Mouse (Mus musculus): ENCODE data around the gene Myocd. TPM values are rescaled to one million over a fixed set of nuclear protein-coding genes. Genes with fewer than 3 reads are reported as not detected.

The Myocd gene
- total RNA-seq, 2 experiments from 2014 or later: 0.22 to 0.59 TPM

DNA sequence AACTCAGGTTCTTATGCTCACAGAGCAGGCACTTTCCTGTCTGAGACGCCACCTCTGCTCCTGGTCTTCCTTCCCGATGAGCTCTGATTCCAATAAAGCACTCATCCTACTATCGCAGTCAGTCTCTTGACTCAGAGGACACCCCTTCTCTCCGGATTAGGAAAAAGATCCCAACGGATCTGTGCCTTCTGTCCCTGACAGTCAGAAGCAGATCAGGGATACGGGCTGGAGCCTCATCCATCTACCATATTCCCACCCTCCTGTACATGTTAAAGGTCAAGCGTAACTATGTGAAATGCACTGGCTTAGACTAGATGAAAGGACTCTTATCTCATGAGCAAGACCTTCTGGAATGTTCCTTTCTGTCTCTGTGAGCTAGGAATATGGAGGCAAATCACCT is 121.3 kb downstream of the Myocd start:
- DNase-seq (ENCODE audit: extremely low spot score in 1 of 2, low spot score in 1 of 2): no peak

GRCm38 (mm10) chr11:65142838-65143417 is 126.9 kb downstream of the Myocd start:
- DNase-seq (ENCODE audit: extremely low spot score in 1 of 2, low spot score in 1 of 2): no peak

DNA sequence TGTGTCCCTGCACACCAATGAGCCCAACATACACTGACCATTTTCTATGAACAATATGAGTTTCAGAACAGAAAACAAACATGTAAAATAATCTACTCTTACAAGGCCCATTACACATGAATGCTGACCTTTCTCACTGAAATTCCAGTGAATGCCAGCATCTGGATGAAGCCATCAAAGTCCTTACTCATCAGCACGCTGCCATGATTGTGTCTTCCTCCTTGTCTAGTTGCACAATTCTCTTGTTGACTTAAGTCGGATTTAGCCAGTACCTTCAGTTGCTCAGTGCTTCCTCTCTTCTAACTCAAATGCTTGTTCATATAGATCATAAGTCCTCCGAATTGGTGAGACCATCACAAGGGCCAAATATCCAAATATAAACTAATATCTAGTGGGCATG is 130.8 kb downstream of the Myocd start:
- DNase-seq (ENCODE audit: extremely low spot score in 1 of 2, low spot score in 1 of 2): no peak

- no peak for DNase-seq (ENCODE audit: extremely low spot score in 1 of 2, low spot score in 1 of 2)
These were observed 132.6 kb downstream of the Myocd start for GRCm38 (mm10) chr11:65137145-65137652.

DNA sequence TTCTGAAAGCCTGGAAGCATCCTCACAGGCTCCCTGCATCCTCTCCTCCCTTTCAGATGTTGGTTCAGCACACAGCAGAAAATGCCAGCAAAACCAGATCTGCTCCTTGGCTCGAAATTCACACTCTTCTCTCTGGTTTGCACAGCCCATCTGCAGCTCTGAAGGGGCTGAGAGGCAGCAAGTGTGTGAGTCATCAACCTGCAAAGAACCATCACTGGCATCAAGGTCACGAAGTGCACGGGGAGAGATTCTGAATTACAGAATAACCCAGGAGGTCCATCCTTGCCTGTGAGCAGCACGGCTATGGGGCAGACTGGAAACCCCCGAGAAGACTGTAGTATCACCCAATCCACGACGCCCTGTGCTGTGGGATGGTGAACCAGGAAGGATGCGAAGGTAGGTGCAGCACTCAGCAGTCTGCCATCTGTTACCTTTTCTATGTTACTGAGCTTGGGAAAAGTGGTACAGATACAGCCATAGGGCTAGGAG is 134.5 kb downstream of the Myocd start:
- no peak for DNase-seq (ENCODE audit: extremely low spot score in 1 of 2, low spot score in 1 of 2)

DNA sequence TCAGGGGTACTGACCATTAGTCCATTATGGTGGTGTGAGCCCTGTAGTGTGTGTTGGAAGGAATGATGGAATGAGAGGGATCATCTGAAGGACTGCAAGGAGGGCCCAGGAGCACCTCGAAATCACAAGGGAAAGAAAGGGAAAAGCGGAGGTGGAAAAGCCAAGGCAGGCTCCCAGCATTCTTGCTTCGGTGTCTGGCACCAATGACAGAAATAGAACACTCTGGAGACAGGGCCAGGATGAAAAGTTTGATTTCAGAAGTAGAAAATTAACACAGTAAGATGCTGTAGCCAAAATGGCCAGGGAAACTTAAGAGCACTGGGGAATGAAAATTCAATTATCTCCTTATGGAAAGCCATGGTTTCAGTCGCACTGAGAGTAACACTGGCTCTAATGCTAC is 136.1 kb downstream of the Myocd start:
- DNase-seq (ENCODE audit: extremely low spot score in 1 of 2, low spot score in 1 of 2): no peak

DNA sequence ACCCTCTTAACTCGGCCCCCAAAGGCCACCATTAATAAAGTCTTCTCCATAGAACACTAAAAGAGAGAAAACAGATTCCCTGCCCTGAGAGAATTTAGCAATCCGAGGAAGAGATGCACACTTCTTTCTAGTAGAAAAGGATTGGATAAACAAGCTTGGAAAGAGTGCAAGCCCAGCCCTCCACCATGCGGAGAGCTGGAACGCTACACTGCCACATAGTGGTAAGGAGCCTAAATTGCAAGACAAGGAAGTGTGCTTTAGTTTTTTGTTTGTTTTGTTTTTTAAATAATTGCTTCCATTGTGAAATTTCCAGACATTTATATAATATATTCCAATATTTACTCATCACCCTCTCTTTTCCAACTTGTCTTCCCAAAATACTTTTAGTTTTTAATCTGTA is 140.7 kb downstream of the Myocd start:
- DNase-seq (ENCODE audit: extremely low spot score in 1 of 2, low spot score in 1 of 2): no peak

- DNase-seq (ENCODE audit: extremely low spot score in 1 of 2, low spot score in 1 of 2): no peak
These were observed 141.1 kb downstream of the Myocd start for GRCm38 (mm10) chr11:65128666-65129065.

DNA sequence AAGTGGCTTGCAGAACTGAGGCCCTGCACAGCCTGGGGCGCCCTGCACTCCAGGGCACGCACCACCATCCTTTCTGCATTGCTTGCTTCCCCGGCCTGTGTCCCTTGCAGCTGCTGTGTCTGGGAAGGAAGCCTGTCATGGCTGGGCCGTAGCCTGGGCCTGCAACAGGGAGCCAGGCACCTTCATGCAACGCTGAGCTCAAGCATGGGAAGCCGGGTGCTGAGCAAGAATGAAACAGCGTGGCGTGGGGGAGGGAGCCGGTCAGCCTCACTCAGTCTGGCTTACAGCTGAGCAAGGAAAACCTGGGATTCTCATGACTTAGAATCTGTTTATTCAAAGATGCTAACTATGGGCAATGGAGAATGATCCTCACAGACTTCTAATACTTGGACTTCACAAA is 143.2 kb downstream of the Myocd start:
- DNase-seq (ENCODE audit: extremely low spot score in 1 of 2, low spot score in 1 of 2): peak in 1 of 2 experiments; percentile 40

Other genes with a start within 250 kb of the Myocd start
- 1 to 10 TPM; 1.7 to 4.2 TPM for gene 1700086D15Rik, start 110.1 kb downstream of the Myocd start, total RNA-seq (2021)
- 100 to 1,000 TPM; 118 to 123 TPM for gene Arhgap44, start 107.0 kb downstream of the Myocd start, total RNA-seq (2021)